Mouse (Mus musculus) MEL (cell line): Measurements from ENCODE around the gene Lrfn4. TPM values are rescaled to one million over a fixed set of nuclear protein-coding genes. Genes with fewer than 3 reads are reported as not detected.
"Not testable (repeated sequence)": the region's sequence is repeated elsewhere in the genome, so short reads cannot be mapped to it uniquely, and the experiment has no call there.

Experiments
- DNase-seq: peaks from one replicate; pipeline ENCODE4 v3.0.0; 2011; ENCODE audit warnings: low read depth, low spot score
- H3K27ac ChIP-seq: 2 replicates; pipeline ENCODE4 v1.5.1; 2012; ENCODE audit warnings: low read depth, mild to moderate bottlenecking, control low read depth, low read length, moderate library complexity; ENCODE audit not compliant: control insufficient read depth
- H3K27me3 ChIP-seq, 2 experiments: fragments of 150-350 bp in 1 of 2; sonication (generic) in 1 of 2; 2 replicates each; pipeline ENCODE4 v1.6.1; 2012; ENCODE audit warnings: low read length in 2 of 2, mild to moderate bottlenecking in 2 of 2, improper control_type of control experiment in 1 of 2, moderate library complexity in 1 of 2; ENCODE audit not compliant: insufficient read depth in 2 of 2, control insufficient read depth in 1 of 2
- H3K36me3 ChIP-seq, 2 experiments: 2 replicates each; pipeline ENCODE4 v1.6.1; 2012 to 2014; ENCODE audit warnings: low read length in 2 of 2, improper control_type of control experiment in 1 of 2, inconsistent platforms in 1 of 2, mild to moderate bottlenecking in 1 of 2; ENCODE audit not compliant: insufficient read depth in 2 of 2, control insufficient read depth in 1 of 2
- H3K4me1 ChIP-seq, 2 experiments: fragments of 150-350 bp in 1 of 2; sonication (generic) in 1 of 2; 2 replicates each; pipeline ENCODE4 v1.6.1; 2012; ENCODE audit warnings: low read length in 2 of 2, improper control_type of control experiment in 1 of 2, mild to moderate bottlenecking in 1 of 2; ENCODE audit not compliant: insufficient read depth in 2 of 2, control insufficient read depth in 1 of 2
- H3K4me3 ChIP-seq, 2 experiments: fragments of 150-350 bp in 1 of 2; sonication (generic) in 1 of 2; 2 replicates each; pipeline ENCODE4 v1.5.1; 2012; ENCODE audit warnings: low read depth in 2 of 2, low read length in 2 of 2, mild to moderate bottlenecking in 2 of 2, moderate library complexity in 2 of 2, control low read depth in 1 of 2, improper control_type of control experiment in 1 of 2; ENCODE audit not compliant: control insufficient read depth in 1 of 2, insufficient read depth in 1 of 2
- H3K79me2 ChIP-seq: 2 replicates; pipeline ENCODE4 v1.6.1; 2012; ENCODE audit warnings: mild to moderate bottlenecking, low read length, moderate library complexity; ENCODE audit not compliant: control insufficient read depth, poor library complexity, insufficient read depth
- H3K9ac ChIP-seq: 2 replicates; pipeline ENCODE4 v1.6.1; 2012; ENCODE audit warnings: low read depth, mild to moderate bottlenecking, control low read depth, low read length, moderate library complexity; ENCODE audit not compliant: control insufficient read depth, poor library complexity, severe bottlenecking
- H3K9me3 ChIP-seq: fragments of 150-350 bp; sonication (generic); replicated peaks from 2 replicates; pipeline ENCODE4 v1.6.1; 2012; ENCODE audit warnings: mild to moderate bottlenecking, low read length, improper control_type of control experiment, moderate library complexity; ENCODE audit not compliant: insufficient read depth
- BHLHE40 ChIP-seq: IDR thresholded peaks from 2 replicates; pipeline ENCODE4 v1.6.1; 2012; ENCODE audit warnings: low read depth, mild to moderate bottlenecking, inconsistent platforms, low read length, improper control_type of control experiment, borderline replicate concordance
- CHD1 ChIP-seq: IDR thresholded peaks from 2 replicates; pipeline ENCODE4 v1.6.1; 2012; ENCODE audit warnings: low read depth, mild to moderate bottlenecking, inconsistent platforms, low read length, improper control_type of control experiment
- CHD2 ChIP-seq: IDR thresholded peaks from 2 replicates; pipeline ENCODE4 v1.6.1; 2011; ENCODE audit warnings: low read length, improper control_type of control experiment
- KAT2A ChIP-seq: conservative IDR thresholded peaks from 2 replicates; pipeline ENCODE4 v1.6.1; 2012; ENCODE audit warnings: low read depth, low read length, improper control_type of control experiment, inconsistent platforms
- MAX ChIP-seq: IDR thresholded peaks from 2 replicates; pipeline ENCODE4 v1.6.1; 2011; ENCODE audit warnings: low read length, improper control_type of control experiment
- MYB ChIP-seq: IDR thresholded peaks from 2 replicates; pipeline ENCODE4 v1.6.1; 2011; ENCODE audit warnings: mild to moderate bottlenecking, low read depth, low read length, improper control_type of control experiment
- MYC ChIP-seq: IDR thresholded peaks from 2 replicates; pipeline ENCODE4 v1.6.1; 2011; ENCODE audit warnings: low read depth, mild to moderate bottlenecking, low read length, improper control_type of control experiment, moderate library complexity
- POLR2AphosphoS2 ChIP-seq: IDR thresholded peaks from 2 replicates; pipeline ENCODE4 v1.6.1; 2011; ENCODE audit warnings: low read length, improper control_type of control experiment
- POLR2AphosphoS5 ChIP-seq: IDR thresholded peaks from 2 replicates; pipeline ENCODE4 v1.6.1; 2012; ENCODE audit warnings: low read depth, borderline replicate concordance, mild to moderate bottlenecking, inconsistent platforms, low read length, moderate library complexity, mixed read lengths
- RCOR1 ChIP-seq: IDR thresholded peaks from 2 replicates; pipeline ENCODE4 v1.6.1; 2012; ENCODE audit warnings: low read depth, mild to moderate bottlenecking, inconsistent platforms, low read length, improper control_type of control experiment
- SIN3A ChIP-seq: IDR thresholded peaks from 2 replicates; pipeline ENCODE4 v1.6.1; 2012; ENCODE audit warnings: low read length, improper control_type of control experiment, inconsistent platforms
- SMC3 ChIP-seq: IDR thresholded peaks from 2 replicates; pipeline ENCODE4 v1.6.1; 2011; ENCODE audit warnings: low read depth, low read length, improper control_type of control experiment
- TAL1 ChIP-seq: IDR thresholded peaks from 2 replicates; pipeline ENCODE4 v1.6.1; 2012; ENCODE audit warnings: mild to moderate bottlenecking, inconsistent platforms, low read length, moderate library complexity, mixed read lengths
- TBP ChIP-seq: IDR thresholded peaks from 2 replicates; pipeline ENCODE4 v1.8.0; 2011; ENCODE audit warnings: low read depth, low read length, improper control_type of control experiment
- UBTF ChIP-seq: IDR thresholded peaks from 2 replicates; pipeline ENCODE4 v1.6.1; 2012; ENCODE audit warnings: low read depth, mild to moderate bottlenecking, inconsistent platforms, low read length, improper control_type of control experiment, moderate library complexity, borderline replicate concordance; ENCODE audit not compliant: insufficient read depth
- ZNF384 ChIP-seq: IDR thresholded peaks from 2 replicates; pipeline ENCODE4 v1.6.1; 2012; ENCODE audit warnings: low read depth, mild to moderate bottlenecking, inconsistent platforms, low read length, improper control_type of control experiment
- polyA plus RNA-seq, 2 experiments: library from polyadenylated mRNA; stranded (reverse) in 1 of 2; unstranded in 1 of 2; fragments of >175 nt in 1 of 2; fragments of >200 nt in 1 of 2; gene quantifications; 2 replicates each; pipeline versions ENCODE4 v1.2.1 to v1.2.4; 2012; ENCODE audit warnings: low replicate concordance in 2 of 2, low read depth in 1 of 2; ENCODE audit not compliant: insufficient read length in 2 of 2, insufficient read depth in 1 of 2, missing spikeins in 1 of 2
- total RNA-seq: library from RNA; depleted of rRNA; stranded (reverse); fragments of 300-350 nt; gene quantifications from 2 replicates; pipeline ENCODE4 v1.2.3, GENCODE M21; 2012

Gene Lrfn4
- total and polyA plus RNA-seq, 3 experiments, result 14.0 to 17.5 TPM; not detected in 1

GRCm38 (mm10) chr19:4587426-4587825 is 28.0 kb downstream of the Lrfn4 start:
- no peak overlapping the region for H3K9ac ChIP-seq
- no peak for DNase-seq
- H3K36me3 ChIP-seq, result no peaks in the 10 kb centered on the region; a peak in 1 of 4 replicates
- H3K9me3 ChIP-seq, result no peaks in the 10 kb centered on the region
- H3K4me3 ChIP-seq, result no peak overlapping the region
- H3K79me2 ChIP-seq, result no peaks in the 10 kb centered on the region
- no peak overlapping the region for H3K27ac ChIP-seq
- peaks cover 0 to 3% of the 10 kb centered on the region in 2 experiments; a peak in 2 of 4 replicates for H3K4me1 ChIP-seq
- no peaks in the 10 kb centered on the region for H3K27me3 ChIP-seq
- TF ChIP-seq CHD2 (no peak), RCOR1 (no peak), MYB (no peak), TAL1 (no peak), POLR2AphosphoS5 (no peak), SIN3A (no peak)

- H3K9ac ChIP-seq, DNase-seq, H3K4me3 ChIP-seq, H3K27ac ChIP-seq, H3K36me3 ChIP-seq, H3K79me2 ChIP-seq, H3K4me1 ChIP-seq, H3K9me3 ChIP-seq, H3K27me3 ChIP-seq: not testable (repeated sequence)
These were observed 28.7 kb downstream of the Lrfn4 start for GRCm38 (mm10) chr19:4586783-4587182.

GRCm38 (mm10) chr19:4583856-4584255 is 31.6 kb downstream of the Lrfn4 start:
- H3K9ac ChIP-seq, result no peak overlapping the region
- no peak for DNase-seq
- H3K4me1 ChIP-seq, result no peaks in the 10 kb centered on the region
- no peak overlapping the region for H3K4me3 ChIP-seq
- no peak for TF ChIP-seq TBP
- TF ChIP-seq ZNF384, result no peak
- no peak for TF ChIP-seq SMC3
- TF ChIP-seq RCOR1, result no peak
- no peak for TF ChIP-seq MAX
- no peak for TF ChIP-seq CHD2
- no peak for TF ChIP-seq SIN3A
- no peak for TF ChIP-seq POLR2AphosphoS5
- TF ChIP-seq CHD1, result no peak
- TF ChIP-seq KAT2A, result no peak
- TF ChIP-seq BHLHE40, result no peak
- no peak for TF ChIP-seq UBTF
- no peak for TF ChIP-seq MYC
- TF ChIP-seq POLR2AphosphoS2, result no peak
- no peaks in the 10 kb centered on the region for H3K36me3 ChIP-seq
- no peak overlapping the region for H3K27ac ChIP-seq
- no peaks in the 10 kb centered on the region for H3K79me2 ChIP-seq
- no peaks in the 10 kb centered on the region for H3K27me3 ChIP-seq
- H3K9me3 ChIP-seq, result no peaks in the 10 kb centered on the region
